Mouse (Mus musculus) heart, embryonic 11.5 days (tissue): Measurements from ENCODE around the gene Ninl. TPM values are rescaled to one million over a fixed set of nuclear protein-coding genes. Genes with fewer than 3 reads are reported as not detected.

Source experiments
- ATAC-seq: fragments of 200-750 bp; cut with Nextera tagmentation; replicated peaks from 2 replicates; pipeline ENCODE4 v1.8.0; 2017; ENCODE audit warnings: moderate library complexity; ENCODE audit not compliant: insufficient number of reproducible peaks, low FRiP score, low TSS enrichment
- H3K27ac ChIP-seq: fragments of 300-500 bp; sonication (generic); 2 replicates; pipeline ENCODE4 v1.5.1; 2014; ENCODE audit warnings: mild to moderate bottlenecking, low read depth, low read length
- H3K27me3 ChIP-seq: fragments of 300-500 bp; sonication (generic); 2 replicates; pipeline ENCODE4 v1.6.1; 2014; ENCODE audit warnings: mild to moderate bottlenecking, low read length, mixed read lengths; ENCODE audit not compliant: control insufficient read depth, insufficient read depth
- H3K36me3 ChIP-seq: fragments of 300-500 bp; sonication (generic); 2 replicates; pipeline ENCODE4 v1.6.1; 2014; ENCODE audit warnings: mild to moderate bottlenecking, low read length, moderate library complexity, mixed read lengths; ENCODE audit not compliant: control insufficient read depth, insufficient read depth
- H3K4me1 ChIP-seq: fragments of 300-500 bp; sonication (generic); 2 replicates; pipeline ENCODE4 v1.6.1; 2014; ENCODE audit warnings: low read length; ENCODE audit not compliant: control insufficient read depth, insufficient read depth
- H3K4me2 ChIP-seq: fragments of 300-500 bp; sonication (generic); 2 replicates; pipeline ENCODE4 v1.6.1; 2014; ENCODE audit warnings: mild to moderate bottlenecking, moderate library complexity
- H3K4me3 ChIP-seq: fragments of 300-500 bp; sonication (generic); 2 replicates; pipeline ENCODE4 v1.5.1; 2014; ENCODE audit warnings: low read depth, low read length
- H3K9ac ChIP-seq: fragments of 300-500 bp; sonication (generic); 2 replicates; pipeline ENCODE4 v1.6.1; 2014; ENCODE audit warnings: mild to moderate bottlenecking, low read depth, low read length, moderate library complexity
- H3K9me3 ChIP-seq: fragments of 300-500 bp; sonication (generic); replicated peaks from 2 replicates; pipeline ENCODE4 v1.6.1; 2016; ENCODE audit warnings: low read length; ENCODE audit not compliant: control insufficient read depth
- WGBS: fragments of 180-500 bp; shearing (Covaris S2); extraction: QIAGEN DNeasy Blood & Tissue Kit; methylation state at CpG from one replicate; pipeline ENCODE4 v1.1.7; 2014; ENCODE audit not compliant: insufficient replicate concordance; 5-methylcytosine and 5-hydroxymethylcytosine counted together
- polyA plus RNA-seq: library from polyadenylated mRNA; unstranded; fragments of >200 nt; fragmentation: Nextera tagmentation; extraction: Ambion mirVana; gene quantifications from 2 replicates; pipeline ENCODE4 v1.2.1, GENCODE M21; 2014

Ninl gene
- polyA plus RNA-seq = 7.0 and 8.0 TPM in 2 replicates

- H3K4me2 ChIP-seq = peak within 1 kb of the TSS; percentile 85
- H3K9me3 ChIP-seq = no peaks in the 10 kb centered on the region
- peak within 1 kb of the TSS; percentile 74 for H3K27ac ChIP-seq
- no peaks in the 10 kb centered on the region for H3K36me3 ChIP-seq
- peak within 1 kb of the TSS; percentile 95 for H3K9ac ChIP-seq
- H3K4me3 ChIP-seq = peak within 1 kb of the TSS; percentile 87
- H3K27me3 ChIP-seq = no peaks in the 10 kb centered on the region
- under 1% methylated on average over 30 of the region's 34 CpGs for WGBS
- ATAC-seq = peak; percentile 95
- H3K4me1 ChIP-seq = peaks cover 8% of the 10 kb centered on the region; the same call in 1 of the 2 replicates
These were observed at the start of gene Ninl, which contains the start of gene Nanp for GRCm38 (mm10) chr2:151039232-151039695. TSS of gene Ninl (minus strand) at chr2:151039382. TSS of gene Nanp (minus strand) at chr2:151039398.

DNA sequence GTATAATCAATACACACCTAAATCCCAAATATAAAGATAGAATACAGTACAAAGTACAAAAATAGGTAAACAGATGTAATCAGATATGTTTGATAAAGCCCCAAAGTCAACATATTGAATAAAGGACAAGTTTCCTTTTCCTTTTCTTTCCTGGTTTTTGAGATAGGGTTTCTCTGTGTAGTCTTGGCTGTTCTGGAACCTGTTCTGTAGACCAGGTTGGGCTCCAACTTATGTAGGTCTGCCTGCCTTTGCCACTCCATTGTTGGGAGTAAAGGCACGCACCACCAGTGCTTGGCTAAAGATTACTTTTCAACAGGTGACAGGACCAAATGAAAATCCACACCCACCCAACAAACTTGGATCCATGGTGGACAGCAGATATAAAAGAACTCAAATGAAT is 17.5 kb upstream of the Ninl start:
- H3K27me3 ChIP-seq = no peaks in the 10 kb centered on the region
- no peaks in the 10 kb centered on the region for H3K4me1 ChIP-seq
- no peaks in the 10 kb centered on the region for H3K36me3 ChIP-seq
- H3K4me3 ChIP-seq = no peak overlapping the region
- no peak overlapping the region for H3K27ac ChIP-seq
- no peak overlapping the region for H3K9ac ChIP-seq
- ATAC-seq = no peak
- 81% methylated on average over 1 of the region's 1 CpGs for WGBS
- no peak overlapping the region for H3K4me2 ChIP-seq
- H3K9me3 ChIP-seq = no peaks in the 10 kb centered on the region

- Histone ChIP-seq H3K27ac (no peak overlapping the region), H3K9ac (no peak overlapping the region)
- 90% methylated on average over 1 of the region's 1 CpGs for WGBS
These were observed 1.2 kb upstream of the Ninl start for GRCm38 (mm10) chr2:151040411-151040810.

DNA sequence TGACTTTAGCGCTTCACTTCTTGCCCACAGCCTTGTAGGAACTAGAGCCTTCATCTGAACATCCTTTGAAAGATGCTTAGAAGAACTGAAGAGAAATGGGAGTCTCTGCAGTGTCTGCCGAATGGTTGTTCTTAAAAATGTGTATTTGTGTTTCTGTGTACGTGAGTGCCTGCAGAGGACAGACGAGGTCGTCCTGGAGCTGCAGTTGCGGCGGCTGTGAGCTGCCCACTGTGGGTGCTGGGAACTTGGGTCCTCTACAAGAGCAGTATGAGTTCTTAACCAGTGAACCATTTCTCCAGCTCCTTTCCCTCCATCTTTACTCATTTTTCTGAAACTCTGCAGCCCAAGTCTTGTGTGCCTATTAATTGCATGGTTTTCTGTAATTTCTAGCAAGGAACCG is 544 bp upstream of the Ninl start:
- Histone ChIP-seq H3K27ac (peak overlapping the region; percentile 62), H3K4me3 (peak overlapping the region; percentile 87), H3K4me2 (peak overlapping the region; percentile 85), H3K4me1 (peaks cover 8% of the 10 kb centered on the region; the same call in 1 of the 2 replicates), H3K9me3 (no peaks in the 10 kb centered on the region), H3K9ac (peak overlapping the region; percentile 95), H3K27me3 (no peaks in the 10 kb centered on the region), H3K36me3 (no peaks in the 10 kb centered on the region)
- 50% methylated on average over 8 of the region's 8 CpGs for WGBS
- no peak for ATAC-seq

More at GRCm38 (mm10) chr2:151040411-151040810, 1.2 kb upstream of the Ninl start:
- H3K36me3 ChIP-seq = no peaks in the 10 kb centered on the region
- no peaks in the 10 kb centered on the region for H3K9me3 ChIP-seq
- H3K4me2 ChIP-seq = no peak overlapping the region
- H3K27me3 ChIP-seq = no peaks in the 10 kb centered on the region
- ATAC-seq = no peak
- no peak overlapping the region for H3K4me3 ChIP-seq
- H3K4me1 ChIP-seq = peaks cover 8% of the 10 kb centered on the region; the same call in 1 of the 2 replicates

DNA sequence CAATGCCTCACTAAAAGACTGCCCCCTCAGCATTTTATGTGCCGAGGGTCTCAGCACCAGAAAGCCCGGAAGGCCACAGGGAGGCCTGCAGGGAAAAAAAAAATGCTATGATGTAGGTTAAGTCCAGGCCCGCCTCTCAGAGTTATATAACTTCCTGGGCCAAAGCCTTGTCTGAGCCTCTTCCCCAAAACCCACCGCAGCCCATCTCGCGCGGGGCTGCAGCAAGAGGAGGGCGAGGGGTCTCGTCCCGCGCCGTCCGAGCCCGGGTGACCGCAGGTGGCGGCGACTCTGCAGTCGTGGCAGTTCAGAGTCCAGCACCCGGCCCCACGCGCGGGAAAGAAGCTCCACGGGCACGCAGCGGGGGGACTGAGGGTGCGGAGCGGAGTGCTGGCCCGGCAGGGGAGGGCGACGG is 365 bp downstream of the Ninl start:
- ATAC-seq = no peak; the same call in 1 of the 2 replicates
- H3K9me3 ChIP-seq = no peaks in the 10 kb centered on the region
- H3K4me1 ChIP-seq = peaks cover 8% of the 10 kb centered on the region; the same call in 1 of the 2 replicates
- H3K27ac ChIP-seq = peak overlapping the region; percentile 74
- H3K36me3 ChIP-seq = no peaks in the 10 kb centered on the region
- H3K4me2 ChIP-seq = peak overlapping the region; percentile 85
- H3K27me3 ChIP-seq = no peaks in the 10 kb centered on the region
- peak overlapping the region; percentile 87 for H3K4me3 ChIP-seq
- WGBS = 0% methylated on average over 30 of the region's 30 CpGs
- H3K9ac ChIP-seq = peak overlapping the region; percentile 95

GRCm38 (mm10) chr2:151037876-151038552 is 1.2 kb downstream of the Ninl start:
- Histone ChIP-seq H3K4me2 (peak overlapping the region; percentile 85), H3K27me3 (no peaks in the 10 kb centered on the region), H3K4me3 (peak overlapping the region; percentile 87), H3K27ac (peak overlapping the region; percentile 23), H3K9ac (peak overlapping the region; percentile 95), H3K9me3 (no peaks in the 10 kb centered on the region), H3K4me1 (peaks cover 8% of the 10 kb centered on the region; the same call in 1 of the 2 replicates), H3K36me3 (no peaks in the 10 kb centered on the region)
- ATAC-seq = peak; percentile 59; the same call in 1 of the 2 replicates
- WGBS = 56% methylated on average over 18 of the region's 18 CpGs

GRCm38 (mm10) chr2:151037292-151037691 is 1.9 kb downstream of the Ninl start:
- Histone ChIP-seq H3K4me3 (peak overlapping the region; percentile 87), H3K9me3 (no peaks in the 10 kb centered on the region), H3K27ac (peak overlapping the region; percentile 23; the same call in 1 of the 2 replicates), H3K9ac (no peak overlapping the region), H3K36me3 (no peaks in the 10 kb centered on the region), H3K4me1 (peaks cover 8% of the 10 kb centered on the region; the same call in 1 of the 2 replicates), H3K27me3 (no peaks in the 10 kb centered on the region), H3K4me2 (peak overlapping the region; percentile 85)
- no peak for ATAC-seq
- whole genome bisulfite sequencing = 86% methylated on average over 1 of the region's 1 CpGs

- no peaks in the 10 kb centered on the region for H3K27me3 ChIP-seq
- WGBS = 47% methylated on average over 2 of the region's 2 CpGs
- no peak overlapping the region; the same call in 1 of the 2 replicates for H3K4me3 ChIP-seq
- peak overlapping the region; percentile 52 for H3K4me2 ChIP-seq
- peaks cover 8% of the 10 kb centered on the region; the same call in 1 of the 2 replicates for H3K4me1 ChIP-seq
- ATAC-seq = no peak
- no peaks in the 10 kb centered on the region for H3K36me3 ChIP-seq
- no peak overlapping the region for H3K9ac ChIP-seq
- no peaks in the 10 kb centered on the region for H3K9me3 ChIP-seq
- no peak overlapping the region for H3K27ac ChIP-seq
These were observed 2.5 kb downstream of the Ninl start for GRCm38 (mm10) chr2:151036721-151037120.
